Mouse (Mus musculus) heart, adult 2 months (tissue): ENCODE results near the gene Ccdc151. TPM values are rescaled to one million over a fixed set of nuclear protein-coding genes. Genes with fewer than 3 reads are reported as not detected.

ENCODE experiments used
- DNase-seq, 2 experiments: peaks; one replicate each; pipeline ENCODE4 v3.0.0; 2021
- H3K27ac ChIP-seq: fragments of 200-600 bp; 2 replicates; pipeline ENCODE4 v1.8.1; 2022
- H3K27me3 ChIP-seq: fragments of 200-500 bp; 2 replicates; pipeline ENCODE4 v1.6.1; 2012; ENCODE audit warnings: mild to moderate bottlenecking, low read length, inconsistent platforms, mixed read lengths; ENCODE audit not compliant: control insufficient read depth, insufficient read depth
- H3K36me3 ChIP-seq: fragments of 200-500 bp; 2 replicates; pipeline ENCODE4 v1.6.1; 2012; ENCODE audit warnings: low read length, inconsistent platforms; ENCODE audit not compliant: control insufficient read depth, insufficient read depth
- H3K4me1 ChIP-seq: fragments of 200-500 bp; 2 replicates; pipeline ENCODE4 v1.6.1; 2011; ENCODE audit warnings: low read length; ENCODE audit not compliant: control insufficient read depth, insufficient read depth
- H3K4me3 ChIP-seq: fragments of 200-600 bp; 2 replicates; pipeline ENCODE4 v1.8.1; 2022
- H3K79me2 ChIP-seq: fragments of 200-500 bp; replicated peaks from 2 replicates; pipeline ENCODE4 v1.6.1; 2012; ENCODE audit warnings: mild to moderate bottlenecking, inconsistent platforms, low read length, moderate library complexity, mixed read lengths; ENCODE audit not compliant: control insufficient read depth, insufficient read depth
- H3K9ac ChIP-seq: fragments of 200-500 bp; 2 replicates; pipeline ENCODE4 v1.6.1; 2012; ENCODE audit warnings: low read depth, mild to moderate bottlenecking, control low read depth, inconsistent platforms, low read length, mixed read lengths
- CTCF ChIP-seq: fragments of 200-600 bp; IDR thresholded peaks from 2 replicates; pipeline ENCODE4 v1.8.1; 2022; ENCODE audit warnings: antibody characterized with exemption, mild to moderate bottlenecking, moderate library complexity
- EP300 ChIP-seq: fragments of 200-500 bp; IDR thresholded peaks from 2 replicates; pipeline ENCODE4 v1.6.1; 2011; ENCODE audit warnings: low read depth, low read length, control low read depth; ENCODE audit not compliant: insufficient read depth
- POLR2A ChIP-seq: fragments of 200-500 bp; IDR thresholded peaks from 2 replicates; pipeline ENCODE4 v1.6.1; 2011; ENCODE audit warnings: mild to moderate bottlenecking, low read depth, low read length, control low read depth; ENCODE audit not compliant: insufficient read depth
- WGBS: fragments of 180-500 bp; shearing (Covaris S2); methylation state at CpG from one replicate; pipeline ENCODE4 v1.1.7; 2018; 5-methylcytosine and 5-hydroxymethylcytosine counted together
- intact Hi-C: fragments of 180-260 bp; cut with DNase I; formaldehyde crosslinking; loops from one replicate; pipeline ENCODE4 v1.15.1; 2025
- polyA plus RNA-seq: library from polyadenylated mRNA; depleted of rRNA; stranded (reverse); fragments of >200 nt; gene quantifications from 2 replicates; pipeline ENCODE4 v1.2.3, GENCODE M21; 2012
- total RNA-seq, 2 experiments: library from RNA; stranded (reverse); gene quantifications; 2 replicates each; pipeline ENCODE4 v1.2.3; 2021

Ccdc151 gene
- total and polyA plus RNA-seq, 3 experiments = 0.09 to 0.21 TPM; not detected in 1

DNA sequence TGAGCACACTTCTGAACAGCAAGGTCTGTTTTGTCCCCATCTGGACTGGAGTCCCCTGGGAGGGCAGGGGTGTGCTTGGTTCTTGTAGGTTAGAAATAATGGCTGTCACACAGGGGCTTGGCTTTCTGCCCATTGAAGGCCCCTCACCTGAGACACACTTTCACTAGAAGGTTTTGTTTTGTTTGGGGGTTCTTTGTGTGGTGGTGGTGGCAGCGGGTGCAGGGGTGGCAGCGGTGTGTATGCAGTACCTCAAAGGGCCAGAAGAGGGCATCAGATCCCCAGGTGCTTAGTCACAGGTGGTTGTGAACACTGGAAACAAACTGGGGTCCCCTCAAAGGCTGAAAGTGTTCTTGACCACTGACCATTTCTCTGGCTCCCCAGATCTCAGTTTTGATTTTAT is 24.5 kb downstream of the Ccdc151 start:
- intact Hi-C loops = loop anchor here (2.0 kb wide), 1 partner anchor 165 kb away; no protein-coding TSS in a partner anchor
- H3K4me1 ChIP-seq = no peaks in the 10 kb centered on the region
- H3K79me2 ChIP-seq = no peaks in the 10 kb centered on the region
- H3K27me3 ChIP-seq = no peaks in the 10 kb centered on the region
- H3K9ac ChIP-seq = no peak overlapping the region
- TF ChIP-seq CTCF = peak; percentile 81
- TF ChIP-seq POLR2A = no peak
- H3K4me3 ChIP-seq = no peak overlapping the region
- WGBS = 43% methylated on average over 2 of the region's 2 CpGs
- no peak overlapping the region for H3K27ac ChIP-seq
- peak in 1 of 2 experiments; percentile 68 for DNase-seq
- no peaks in the 10 kb centered on the region for H3K36me3 ChIP-seq

DNA sequence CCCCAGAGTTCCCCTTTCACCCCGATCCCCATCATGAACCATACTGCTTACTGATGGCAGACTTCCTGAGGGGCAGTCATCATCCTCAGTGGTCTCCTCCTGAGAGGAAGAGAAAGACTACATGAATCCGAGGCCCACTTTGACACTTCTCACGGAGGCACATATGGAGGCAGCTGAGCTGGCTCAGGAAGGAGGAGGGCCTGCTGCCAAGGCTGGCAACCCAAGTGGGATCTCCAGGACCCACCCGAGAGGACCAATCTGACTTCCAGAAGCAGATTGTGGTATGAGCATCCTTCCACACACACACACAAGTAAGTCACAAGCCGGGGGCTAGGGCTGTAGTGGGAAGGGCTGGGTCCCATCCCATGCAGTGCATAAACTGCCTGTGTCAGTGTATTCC is 25.1 kb downstream of the Ccdc151 start:
- H3K36me3 ChIP-seq = no peaks in the 10 kb centered on the region
- 72% methylated on average over 5 of the region's 5 CpGs for WGBS
- no peaks in the 10 kb centered on the region for H3K27me3 ChIP-seq
- no peak overlapping the region for H3K27ac ChIP-seq
- no peaks in the 10 kb centered on the region for H3K79me2 ChIP-seq
- H3K9ac ChIP-seq = no peak overlapping the region
- TF ChIP-seq CTCF (no peak), POLR2A (no peak), EP300 (no peak)
- DNase-seq = no peak
- intact Hi-C loops = no loop called here
- no peaks in the 10 kb centered on the region for H3K4me1 ChIP-seq
- H3K4me3 ChIP-seq = no peak overlapping the region

DNA sequence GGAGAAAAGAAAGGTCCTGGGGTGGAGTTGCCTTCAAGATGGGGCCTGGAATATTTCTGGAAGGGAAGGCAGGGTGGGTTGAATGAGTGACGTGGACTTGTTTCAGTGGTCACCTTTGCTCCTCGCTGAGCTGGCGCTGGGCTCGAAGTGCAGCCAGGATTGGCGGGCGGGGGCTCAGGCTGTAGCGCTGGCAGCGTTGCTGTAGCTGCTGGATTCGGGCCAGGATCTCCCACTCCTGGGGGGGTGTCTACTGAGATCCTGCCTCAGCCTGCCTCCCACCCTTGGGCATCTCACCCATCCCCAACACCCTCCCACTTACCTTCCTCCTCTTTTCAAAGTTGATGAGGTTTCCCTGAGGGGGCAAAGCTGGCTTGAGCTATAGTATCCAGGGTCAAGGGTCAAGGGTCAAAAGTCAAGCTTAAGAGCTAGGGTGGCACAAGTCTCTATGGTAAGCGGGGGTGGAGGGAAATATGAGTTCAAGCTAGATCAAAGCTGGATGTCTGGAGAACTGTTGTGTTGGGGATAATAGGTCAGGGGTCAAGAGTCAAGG is 25.7 kb downstream of the Ccdc151 start:
- no peaks in the 10 kb centered on the region for H3K27me3 ChIP-seq
- H3K36me3 ChIP-seq = no peaks in the 10 kb centered on the region
- intact Hi-C loops = no loop called here
- H3K4me3 ChIP-seq = no peak overlapping the region
- H3K27ac ChIP-seq = no peak overlapping the region
- no peak for DNase-seq
- 80% methylated on average over 10 of the region's 10 CpGs for WGBS
- no peaks in the 10 kb centered on the region for H3K79me2 ChIP-seq
- H3K4me1 ChIP-seq = no peaks in the 10 kb centered on the region
- TF ChIP-seq CTCF = no peak
- TF ChIP-seq EP300 = no peak
- TF ChIP-seq POLR2A = no peak
- H3K9ac ChIP-seq = no peak overlapping the region

DNA sequence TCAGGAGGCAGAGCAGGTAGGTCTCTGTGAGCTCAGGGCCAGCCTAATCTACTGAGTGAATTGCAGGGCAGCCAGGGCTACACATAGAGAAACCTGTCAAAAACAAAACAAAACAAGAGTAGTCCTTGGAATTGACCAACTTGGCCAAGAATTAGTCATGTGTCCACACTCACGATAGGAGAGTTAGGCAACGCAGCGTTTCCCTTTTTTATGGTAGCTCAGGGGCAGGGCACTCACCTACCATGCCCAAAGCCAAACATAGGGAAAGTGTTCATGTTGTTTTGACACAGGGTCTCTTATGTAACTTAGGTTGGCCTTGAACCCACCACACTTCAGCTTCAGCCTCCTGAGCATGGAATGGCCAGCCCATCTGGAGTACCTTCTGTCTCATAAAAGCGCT is 33.1 kb downstream of the Ccdc151 start:
- Histone ChIP-seq H3K27me3 (no peaks in the 10 kb centered on the region), H3K36me3 (no peaks in the 10 kb centered on the region), H3K4me1 (no peaks in the 10 kb centered on the region), H3K9ac (no peak overlapping the region), H3K79me2 (no peaks in the 10 kb centered on the region), H3K4me3 (no peak overlapping the region), H3K27ac (no peak overlapping the region)
- TF ChIP-seq EP300 (no peak), POLR2A (no peak), CTCF (no peak)
- no peak for DNase-seq
- WGBS = 87% methylated on average over 4 of the region's 4 CpGs
- intact Hi-C loops = no loop called here

DNA sequence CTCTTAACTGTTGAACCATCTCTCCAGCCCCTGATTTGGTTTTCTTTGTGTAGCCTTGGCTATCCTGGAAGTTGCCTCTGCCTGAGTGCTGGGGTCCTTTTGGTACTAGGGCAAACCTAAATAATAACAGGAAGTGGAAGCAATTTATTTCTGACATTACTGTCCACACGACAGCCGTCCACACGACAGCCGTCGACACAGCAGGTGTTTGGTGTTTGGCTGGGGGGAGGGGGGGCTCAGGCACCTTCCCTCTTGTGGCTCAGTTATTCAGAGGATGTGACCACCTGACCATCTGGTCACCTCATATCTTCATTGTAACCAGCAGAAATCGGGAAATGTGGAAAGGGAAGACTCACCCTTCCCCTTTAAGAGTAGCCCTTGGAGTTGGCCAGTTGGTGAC is 33.6 kb downstream of the Ccdc151 start:
- intact Hi-C loops = no loop called here
- H3K9ac ChIP-seq = no peak overlapping the region
- H3K4me3 ChIP-seq = no peak overlapping the region
- DNase-seq = no peak
- no peaks in the 10 kb centered on the region for H3K36me3 ChIP-seq
- TF ChIP-seq POLR2A (no peak), CTCF (no peak), EP300 (no peak)
- whole genome bisulfite sequencing = 33% methylated on average over 6 of the region's 6 CpGs
- H3K79me2 ChIP-seq = no peaks in the 10 kb centered on the region
- no peak overlapping the region for H3K27ac ChIP-seq
- H3K4me1 ChIP-seq = no peaks in the 10 kb centered on the region
- H3K27me3 ChIP-seq = no peaks in the 10 kb centered on the region

DNA sequence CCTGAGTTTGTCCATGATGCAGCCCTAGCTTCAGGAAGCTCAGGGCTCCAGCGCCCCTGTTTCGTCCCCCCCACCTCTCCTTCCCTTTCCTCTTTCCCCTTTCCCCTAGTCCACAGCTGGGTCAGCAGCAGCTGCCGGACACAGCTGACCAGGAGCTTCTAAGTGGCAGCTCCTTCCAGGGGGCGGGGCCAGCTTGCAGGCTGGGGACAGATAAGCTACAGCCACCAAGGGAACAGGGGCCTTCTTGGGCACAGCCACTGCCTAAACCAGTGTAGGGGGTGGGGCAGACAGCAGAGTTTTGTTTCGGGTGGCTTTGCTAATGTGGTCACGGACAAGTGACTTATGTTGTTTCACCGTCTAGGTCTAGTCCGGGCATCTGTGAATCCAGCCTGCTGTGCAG is 39.0 kb downstream of the Ccdc151 start, which contains the start of gene Epor:
Gene Epor (minus strand): TSS at position 90 of the 400 bp plus-strand sequence.
- 10% methylated on average over 8 of the region's 8 CpGs for WGBS
- DNase-seq = peak; percentile 74 to 79
- intact Hi-C loops = no loop called here
- Histone ChIP-seq H3K4me1 (no peaks in the 10 kb centered on the region; the same call in 1 of the 2 replicates), H3K36me3 (no peaks in the 10 kb centered on the region), H3K79me2 (no peaks in the 10 kb centered on the region), H3K9ac (peak within 1 kb of the TSS; percentile 50), H3K27me3 (no peaks in the 10 kb centered on the region), H3K4me3 (peak within 1 kb of the TSS; percentile 55), H3K27ac (peak within 1 kb of the TSS; percentile 53)
- TF ChIP-seq POLR2A (no peak), CTCF (no peak), EP300 (no peak)
